Mouse (Mus musculus) brain, embryonic 14.5 days (tissue): ENCODE data around the gene Sbno2. TPM values are rescaled to one million over a fixed set of nuclear protein-coding genes. Genes with fewer than 3 reads are reported as not detected.

Experiments
- DNase-seq: peaks from one replicate; pipeline ENCODE4 v3.0.0-alpha.2; 2011; ENCODE audit warnings: low read depth
- CTCF ChIP-seq: fragments of 200-500 bp; IDR thresholded peaks from 2 replicates; pipeline ENCODE4 v1.5.1; 2012; ENCODE audit warnings: inconsistent platforms, mild to moderate bottlenecking, moderate library complexity, borderline replicate concordance; ENCODE audit not compliant: insufficient read depth, insufficient read length; ENCODE audit errors: extremely low read depth
- POLR2A ChIP-seq: fragments of 200-500 bp; IDR thresholded peaks from 2 replicates; pipeline ENCODE4 v1.6.1; 2012; ENCODE audit warnings: mild to moderate bottlenecking, inconsistent platforms, borderline replicate concordance; ENCODE audit not compliant: poor library complexity, insufficient read depth, insufficient read length, severe bottlenecking; ENCODE audit errors: extremely low read depth
- polyA plus RNA-seq: library from polyadenylated mRNA; depleted of rRNA; stranded (reverse); fragments of >200 nt; gene quantifications from 2 replicates; pipeline ENCODE4 v1.2.3, GENCODE M21; 2012; rRNA removed

The Sbno2 gene
- 30.2 and 31.1 TPM in 2 replicates for polyA plus RNA-seq

DNA sequence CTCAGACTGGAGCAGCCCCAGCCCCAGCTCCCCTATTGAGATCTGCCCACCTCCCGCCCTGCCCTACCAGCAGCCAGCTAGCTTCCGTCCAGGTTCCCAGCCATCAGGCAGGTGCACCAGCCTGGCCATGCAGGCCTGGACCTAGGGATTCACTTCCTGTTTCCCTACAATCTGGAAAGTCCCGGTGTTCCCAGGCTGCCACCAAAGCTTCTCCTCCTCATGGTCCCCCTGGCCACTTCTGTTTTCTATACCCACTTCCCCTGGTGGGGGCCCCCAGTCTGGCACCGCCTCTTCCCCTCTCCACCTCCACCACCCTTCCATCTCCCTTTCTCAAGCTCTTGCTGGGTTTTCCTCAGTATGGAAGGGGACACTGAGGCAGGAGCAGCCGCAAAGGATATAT lies at the start of gene Sbno2:
TSS of gene Sbno2 (minus strand) at position 112 of the 400 bp plus-strand sequence.
- no peak for DNase-seq
- TF ChIP-seq POLR2A: no peak
- no peak for TF ChIP-seq CTCF

DNA sequence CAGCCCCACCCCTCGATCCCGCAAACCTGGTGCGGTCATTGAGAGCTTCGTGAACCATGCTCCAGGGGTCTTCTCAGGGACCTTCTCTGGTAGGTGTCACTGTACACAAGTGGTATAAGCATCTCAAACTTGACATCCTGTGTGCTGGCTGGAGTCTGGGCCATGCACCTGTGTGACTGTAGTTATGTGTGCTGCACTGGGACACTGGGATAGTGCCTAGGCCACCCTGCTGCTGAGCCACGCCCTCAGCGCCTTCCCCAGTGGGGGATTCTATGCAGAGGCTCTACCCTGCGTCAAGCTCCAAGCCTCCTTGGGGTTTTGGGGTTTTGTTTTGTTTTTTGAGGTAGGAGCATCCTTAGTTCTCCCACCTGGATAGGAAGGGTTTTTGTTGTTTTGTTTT lies 49.0 kb upstream of the Sbno2 start:
- TF ChIP-seq CTCF (no peak), POLR2A (no peak)
- no peak for DNase-seq

DNA sequence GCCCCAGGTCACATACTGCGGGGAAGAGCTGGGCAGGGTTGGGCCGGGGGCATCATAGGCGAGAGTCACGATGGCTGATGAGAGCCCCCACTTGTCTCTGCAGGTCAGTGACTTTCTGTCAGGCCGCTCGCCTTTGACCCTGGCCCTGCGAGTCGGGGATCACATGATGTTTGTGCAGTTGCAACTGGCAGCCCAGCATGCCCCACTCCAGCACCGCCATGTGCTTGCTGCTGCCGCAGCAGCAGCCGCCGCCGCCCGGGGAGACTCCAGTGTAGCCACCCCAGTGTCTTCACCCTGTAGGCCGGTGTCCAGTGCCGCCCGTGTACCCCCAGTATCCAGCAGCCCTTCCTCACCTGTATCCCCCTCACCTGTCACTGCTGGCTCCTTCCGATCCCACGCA lies 48.3 kb upstream of the Sbno2 start:
- TF ChIP-seq POLR2A (no peak), CTCF (no peak)
- DNase-seq: no peak

DNA sequence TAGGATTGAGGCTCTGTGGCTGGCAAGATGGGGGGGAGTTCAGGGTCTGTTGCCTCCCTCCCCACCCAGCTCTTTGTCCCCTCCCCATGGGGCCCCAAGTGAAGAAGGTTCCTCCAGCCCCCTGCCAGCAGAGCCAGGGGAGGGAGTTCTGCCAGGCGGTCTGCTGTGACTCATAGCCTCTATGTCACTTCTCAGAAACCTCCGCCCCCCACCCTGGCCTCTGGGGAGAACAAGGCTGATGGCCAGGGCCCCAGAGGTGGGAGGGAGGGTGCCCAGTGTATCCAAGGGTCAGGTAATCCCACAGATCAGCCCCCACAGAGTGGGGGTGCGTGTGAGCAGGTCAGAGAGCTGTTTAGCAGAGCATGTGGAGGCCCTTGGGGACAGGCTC lies 47.5 kb upstream of the Sbno2 start:
- no peak for TF ChIP-seq POLR2A
- no peak for TF ChIP-seq CTCF
- no peak for DNase-seq

DNA sequence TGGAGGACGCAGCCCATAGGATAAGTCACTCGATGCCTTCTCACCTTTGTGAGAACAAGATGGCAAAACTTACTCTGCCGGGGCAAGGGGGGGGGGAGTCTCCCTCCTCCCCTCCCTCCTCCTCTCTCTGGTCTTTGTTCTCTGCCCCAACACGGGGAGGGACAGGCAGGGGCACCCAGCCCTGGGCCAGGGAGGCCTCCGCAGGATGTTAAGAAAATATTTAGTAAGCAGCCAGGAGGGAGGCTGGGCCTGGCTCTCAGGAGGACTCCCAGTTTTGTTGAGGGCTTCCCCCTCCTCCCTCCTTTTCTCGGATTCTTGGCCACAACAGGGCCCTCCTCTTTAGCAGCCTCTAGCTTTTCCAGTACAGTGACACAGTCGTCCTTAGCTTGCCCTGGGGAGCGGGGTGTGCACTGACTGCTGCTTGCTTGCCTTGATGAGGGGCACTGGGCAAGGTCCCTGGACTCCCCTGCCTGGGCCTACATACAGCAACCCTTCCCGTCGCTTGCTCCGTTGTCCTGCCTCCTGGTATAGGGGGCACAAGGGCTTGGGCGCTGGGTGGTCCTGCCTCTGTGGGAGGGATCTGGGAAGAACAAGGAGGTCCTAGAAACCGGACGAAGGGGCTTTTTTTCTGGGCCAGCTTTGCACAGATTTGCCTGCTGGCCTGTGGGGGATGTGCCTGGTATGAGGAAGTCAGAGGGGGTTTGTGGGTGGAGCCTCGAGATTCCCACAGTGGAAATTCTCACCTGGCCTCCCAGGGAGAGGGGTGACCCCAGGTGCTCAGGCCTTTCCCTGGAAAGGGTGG lies 46.9 kb upstream of the Sbno2 start:
- peak; percentile 71 for DNase-seq

DNA sequence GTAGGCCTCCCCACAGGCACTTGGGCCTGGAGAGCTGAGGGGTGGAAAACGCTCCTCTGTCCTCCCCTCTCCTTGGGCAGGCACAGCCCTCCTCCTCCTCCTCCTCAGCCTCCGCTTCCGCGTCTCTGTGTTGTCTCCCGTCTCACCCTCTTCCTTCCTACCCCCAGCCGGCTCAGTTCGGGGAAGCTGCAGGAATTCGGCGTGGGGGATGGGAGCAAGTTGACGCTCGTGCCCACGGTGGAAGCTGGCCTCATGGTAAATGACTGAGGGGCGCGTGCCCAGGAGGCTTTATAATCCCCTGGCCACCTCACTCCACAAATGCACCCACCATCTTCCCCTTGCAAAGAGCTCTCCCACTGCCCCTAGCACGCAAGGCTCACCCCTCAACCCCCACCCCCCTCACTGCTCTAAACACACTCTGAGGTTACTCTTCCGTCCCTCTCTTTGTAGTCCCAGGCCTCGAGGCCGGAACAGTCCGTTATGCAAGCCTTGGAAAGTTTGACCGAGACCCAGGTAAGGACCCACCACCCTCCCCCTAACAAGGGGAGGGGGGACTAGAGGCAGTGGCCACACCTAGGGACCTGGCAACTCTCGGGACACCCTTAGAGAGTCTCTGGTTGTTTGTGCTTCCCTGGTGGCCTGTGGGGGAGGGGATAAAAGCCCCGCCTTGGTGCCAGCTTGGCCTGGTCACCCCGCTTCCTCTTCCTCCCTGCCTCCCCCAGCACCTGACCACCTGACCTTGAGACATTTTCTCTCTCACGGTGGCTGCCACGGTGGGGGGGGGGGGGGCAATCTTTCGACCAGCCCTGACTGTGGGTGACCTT lies 46.1 kb upstream of the Sbno2 start:
- TF ChIP-seq POLR2A (no peak), CTCF (no peak)
- peak; percentile 71 for DNase-seq

More for the DNA sequence above, 46.9 kb upstream of the Sbno2 start:
- TF ChIP-seq POLR2A: no peak
- TF ChIP-seq CTCF: no peak

DNA sequence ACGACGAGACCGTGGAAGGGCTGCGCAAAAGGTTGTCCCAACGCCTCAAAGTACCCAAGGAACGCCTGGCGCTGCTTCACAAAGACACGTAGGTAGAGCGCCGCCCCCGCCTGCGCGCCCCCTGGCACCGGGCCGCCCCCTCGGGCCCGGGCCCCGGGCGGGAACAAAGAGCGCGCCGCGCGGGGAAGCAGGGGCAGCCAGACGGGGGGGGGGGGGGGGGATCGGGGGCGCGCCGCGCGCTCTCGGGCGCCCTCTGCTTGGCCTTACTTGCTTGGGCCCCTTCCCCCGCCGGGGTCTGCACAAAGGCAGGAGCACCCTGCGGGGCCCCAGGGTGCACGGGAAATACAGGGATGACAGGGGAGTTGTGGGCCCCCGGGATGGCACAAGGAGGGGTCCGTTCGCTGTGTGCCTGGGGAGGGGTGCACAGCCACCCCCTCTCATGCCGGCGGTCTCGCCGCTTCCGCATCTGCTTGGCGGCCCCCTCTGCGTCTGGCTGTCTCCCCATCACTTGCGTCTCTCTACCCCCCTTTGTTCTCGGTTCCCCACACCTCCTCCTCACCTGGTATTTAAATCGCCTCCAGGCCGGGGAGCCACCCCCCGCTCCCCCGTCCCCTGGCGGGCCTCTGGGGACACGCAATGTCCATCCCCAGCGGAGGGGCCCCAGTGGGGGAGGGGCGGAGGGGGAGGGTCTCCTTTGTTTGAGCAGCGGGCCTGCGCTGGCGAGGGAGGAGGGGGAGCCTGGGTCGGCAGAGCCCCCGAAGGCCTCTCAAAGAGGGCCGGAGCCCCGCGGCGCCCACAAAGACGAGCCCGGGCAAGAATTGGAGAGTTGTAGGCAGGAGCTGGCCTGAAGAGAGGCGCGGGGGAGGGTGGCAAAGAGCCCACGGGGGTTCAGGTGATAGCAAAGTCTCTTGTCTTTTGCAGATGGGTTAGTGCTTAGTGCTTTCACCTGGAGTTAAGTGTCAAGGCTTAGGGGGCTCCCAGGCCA lies 45.1 kb upstream of the Sbno2 start:
- TF ChIP-seq POLR2A (peak; percentile 17; the same call in 1 of the 2 replicates), CTCF (no peak)
- peak; percentile 91 for DNase-seq

DNA sequence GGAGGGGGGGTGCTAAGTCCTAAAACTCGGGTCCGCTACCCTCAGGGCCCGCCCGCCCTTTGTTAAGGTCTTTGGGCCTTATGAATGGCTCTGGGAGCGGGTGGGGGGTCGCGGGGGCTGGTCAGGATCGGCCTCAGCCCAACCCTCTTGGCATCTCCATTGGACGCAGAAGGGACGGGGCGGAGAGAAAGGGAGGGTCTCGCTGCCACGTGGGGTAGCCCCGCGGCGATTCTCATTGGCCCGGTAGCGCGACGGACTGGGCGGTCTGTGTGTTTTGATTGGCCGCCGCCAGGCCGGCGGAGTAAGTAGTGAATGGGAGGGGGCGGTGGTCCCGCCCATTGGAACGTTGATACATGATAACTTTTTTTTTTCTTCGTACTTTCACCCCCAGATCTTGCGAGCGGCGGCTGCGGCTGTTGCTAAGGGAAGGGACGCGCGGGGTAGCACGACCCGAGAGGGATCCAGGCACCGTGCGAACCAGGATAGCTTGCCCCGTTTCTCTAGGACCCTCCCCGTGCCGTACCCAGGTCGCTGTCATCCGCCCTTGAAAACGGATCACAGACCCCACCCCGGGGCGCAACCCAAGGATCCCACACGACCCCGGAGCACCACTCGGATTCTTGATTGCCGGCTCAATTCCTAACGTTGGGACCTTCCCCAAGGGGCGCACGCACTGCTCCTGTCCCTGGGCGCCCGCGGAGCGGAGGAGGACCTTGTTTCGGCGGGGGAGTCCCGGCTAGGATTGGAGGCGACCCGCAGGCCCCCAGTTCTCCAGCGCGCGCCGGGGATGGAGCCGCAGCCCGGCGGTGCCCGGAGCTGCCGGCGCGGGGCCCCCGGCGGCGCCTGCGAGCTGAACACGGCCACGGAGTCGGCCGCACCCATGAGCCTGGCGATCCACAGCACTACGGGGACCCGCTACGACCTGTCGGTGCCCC lies 44.2 kb upstream of the Sbno2 start:
- DNase-seq: peak; percentile 100
- TF ChIP-seq CTCF: no peak
- TF ChIP-seq POLR2A: peak; percentile 72; the same call in 1 of the 2 replicates

DNA sequence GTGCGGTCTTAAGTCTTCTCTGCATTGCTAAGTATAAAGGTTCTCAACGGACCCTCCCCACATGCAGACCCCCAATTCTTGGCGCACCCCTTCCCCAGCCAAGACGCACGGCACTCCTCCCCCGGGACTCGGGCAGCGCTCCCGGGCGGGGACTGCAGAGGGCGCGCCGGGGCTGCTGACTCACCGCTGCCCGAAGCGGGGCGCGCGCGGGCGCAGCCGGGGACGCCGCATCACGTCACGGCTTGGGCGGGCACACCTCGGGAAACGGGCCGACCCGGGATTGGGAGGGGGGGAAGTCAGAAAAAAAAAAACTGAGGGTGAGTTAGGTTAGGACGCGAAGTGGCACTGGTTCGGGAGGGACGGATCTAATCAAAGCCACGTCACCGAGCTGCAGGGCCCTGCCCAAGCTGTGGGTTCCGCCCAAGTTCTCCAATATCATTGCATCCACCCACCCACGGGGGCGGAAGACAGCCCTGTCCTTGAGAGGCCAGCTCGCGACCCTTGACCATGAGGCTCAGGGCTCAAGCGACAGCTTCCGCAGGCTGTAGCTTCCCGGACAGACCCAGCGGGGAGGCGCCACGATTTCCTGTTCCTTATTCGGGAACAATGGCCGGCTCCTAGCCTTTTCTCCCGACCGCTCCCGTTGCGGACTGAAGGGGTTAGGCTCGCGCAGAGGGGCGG lies 43.4 kb upstream of the Sbno2 start:
- peak; percentile 98 for DNase-seq
- TF ChIP-seq CTCF: peak; percentile 65
- peak; percentile 29; the same call in 1 of the 2 replicates for TF ChIP-seq POLR2A
